Mouse (Mus musculus): Measurements from ENCODE around the gene Foxe1.

The Foxe1 gene

DNA sequence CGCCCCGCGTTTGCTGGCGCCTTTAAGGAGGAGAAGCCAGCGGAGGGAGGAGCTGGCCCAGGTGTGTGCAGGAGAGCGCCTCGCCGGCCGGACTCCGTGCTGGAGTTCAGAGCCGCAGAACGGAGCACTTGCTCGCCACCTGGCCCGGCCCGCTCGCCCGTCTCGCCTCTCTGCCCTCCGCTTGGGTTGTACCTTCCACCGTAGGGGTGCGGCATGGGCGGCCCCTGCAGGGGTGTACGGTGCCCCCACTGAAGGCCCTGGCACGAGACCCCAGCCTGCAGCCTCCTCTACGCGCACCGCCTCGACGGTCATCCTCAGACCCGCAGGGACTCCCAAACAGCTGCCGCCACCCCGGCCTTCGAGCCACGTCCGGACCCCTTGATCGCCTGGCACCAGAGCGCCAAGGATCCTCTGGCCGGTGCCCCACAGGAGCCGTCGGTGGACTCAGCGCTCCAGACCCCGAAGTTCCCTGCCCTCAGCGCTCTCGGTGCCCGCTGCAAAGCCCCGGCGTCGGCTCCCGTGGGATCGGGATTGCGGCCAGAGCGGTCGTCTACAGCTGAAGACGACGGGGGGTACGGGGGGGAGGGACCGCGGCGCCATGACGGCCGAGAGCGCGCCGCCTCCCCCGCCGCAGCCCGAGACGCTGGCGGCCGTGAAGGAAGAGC lies at the start of gene Foxe1:
TSS of gene Foxe1 (plus strand) at position 14 of the 665 bp plus-strand sequence.
- DNase-seq = no peak

DNA sequence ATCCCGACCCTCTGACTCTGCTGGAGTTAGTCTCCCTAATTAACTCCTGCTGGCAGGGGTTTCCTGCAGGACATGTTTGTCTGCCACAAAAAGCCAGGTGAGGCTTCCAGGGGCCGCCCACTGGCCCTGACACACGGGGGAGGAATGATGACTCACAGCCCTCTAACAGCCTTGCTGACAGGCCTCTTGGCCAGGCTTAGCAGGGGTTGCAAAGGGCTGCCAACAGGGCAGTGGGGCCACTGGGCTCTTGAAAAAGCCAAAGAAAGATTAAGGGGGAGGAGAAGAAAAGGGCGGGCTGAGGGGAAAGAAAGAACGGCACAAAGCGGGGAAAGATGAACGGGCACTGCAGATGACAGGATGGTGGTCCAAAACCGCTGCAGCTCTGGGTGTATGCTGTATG lies 39.3 kb upstream of the Foxe1 start:
- DNase-seq = peak; percentile 11

DNA sequence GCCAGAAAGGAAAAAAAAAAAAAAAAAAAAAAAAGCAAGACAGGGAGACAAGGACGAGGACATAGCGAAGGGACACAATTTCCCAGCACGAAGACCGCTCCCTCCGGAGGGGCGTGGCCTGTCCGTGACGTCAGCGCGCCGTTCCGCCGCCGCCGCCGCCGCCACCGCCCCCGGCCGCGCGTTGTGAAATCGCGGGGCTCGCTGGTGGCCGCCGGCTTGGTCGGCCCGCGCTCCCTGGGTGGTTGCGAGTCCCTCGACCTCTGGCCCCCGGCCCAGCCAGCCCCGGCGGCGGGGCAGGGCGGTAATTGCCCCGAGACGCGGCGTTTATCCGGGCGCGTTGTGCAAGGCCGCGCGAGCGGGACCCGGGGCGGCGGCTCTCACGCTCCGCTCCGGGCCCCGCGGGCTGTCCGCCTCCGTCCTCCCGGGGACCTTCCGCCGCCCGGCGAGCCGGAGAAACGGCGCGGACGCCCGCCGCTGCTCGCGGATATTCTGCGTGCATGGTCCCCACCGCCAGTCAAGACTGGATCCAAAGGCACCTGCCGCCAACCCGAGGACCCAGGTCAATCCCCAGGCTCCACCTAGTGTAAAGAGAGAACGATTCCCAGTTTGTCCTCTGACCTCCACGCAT lies 38.5 kb upstream of the Foxe1 start:
- peak; percentile 89 for DNase-seq

DNA sequence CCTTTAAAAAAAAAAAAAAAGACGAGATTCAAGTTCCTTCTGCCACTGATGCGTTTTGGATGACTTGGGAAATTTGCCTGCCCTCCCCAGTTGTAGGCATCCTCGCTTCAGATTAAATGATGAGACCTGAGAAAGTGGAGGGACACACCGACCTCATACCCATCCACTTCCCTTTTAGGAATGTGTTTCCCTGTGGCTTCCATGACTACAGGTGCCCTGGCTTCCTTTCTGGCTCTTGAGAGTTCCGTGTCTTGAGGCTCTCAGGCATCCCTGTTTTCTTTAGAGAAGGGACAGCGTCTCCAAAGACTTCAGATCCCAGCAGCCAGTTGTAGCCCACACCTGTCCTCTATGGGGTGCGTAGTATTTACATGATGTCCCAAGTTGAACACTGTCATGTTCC lies 38.0 kb upstream of the Foxe1 start:
- peak; percentile 13 for DNase-seq

DNA sequence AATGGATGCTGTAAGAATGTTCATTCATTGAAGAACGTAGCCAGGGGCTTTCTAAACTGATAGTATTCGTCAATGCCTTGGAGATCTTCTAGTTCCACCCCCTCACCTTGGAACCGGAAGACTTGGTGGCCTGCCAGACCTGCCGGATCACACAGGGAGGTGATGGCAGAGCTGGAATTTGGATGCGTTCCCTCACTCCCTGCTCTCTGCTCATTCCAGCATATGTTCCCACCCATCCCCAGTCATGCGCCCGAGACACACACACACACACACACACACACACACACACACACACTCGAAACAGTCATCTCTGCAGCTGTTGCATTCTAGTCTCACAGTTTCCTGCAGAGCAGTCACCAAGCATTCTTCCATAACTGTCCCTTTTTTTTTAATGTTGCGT lies 36.1 kb upstream of the Foxe1 start:
- peak; percentile 65 for DNase-seq

DNA sequence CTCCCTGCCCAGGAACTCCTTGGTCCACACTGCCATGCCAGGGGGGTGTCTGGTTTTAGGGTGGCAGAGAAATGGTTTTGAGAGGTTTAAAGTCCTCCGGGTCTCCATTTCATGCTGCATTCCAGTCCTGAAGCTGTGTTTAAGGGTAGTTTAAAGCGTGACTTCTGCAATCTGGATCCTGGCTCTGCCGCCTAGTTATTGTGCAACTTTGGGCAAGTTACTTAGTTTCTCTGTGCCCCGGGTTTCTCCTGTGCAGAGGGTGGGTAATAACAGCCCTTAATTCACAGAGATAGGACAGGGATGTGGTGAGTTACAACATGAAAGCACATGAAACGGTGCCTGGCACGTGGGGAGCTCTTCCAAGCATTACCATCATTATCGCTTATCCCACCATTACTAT lies 35.5 kb upstream of the Foxe1 start:
- DNase-seq = no peak

DNA sequence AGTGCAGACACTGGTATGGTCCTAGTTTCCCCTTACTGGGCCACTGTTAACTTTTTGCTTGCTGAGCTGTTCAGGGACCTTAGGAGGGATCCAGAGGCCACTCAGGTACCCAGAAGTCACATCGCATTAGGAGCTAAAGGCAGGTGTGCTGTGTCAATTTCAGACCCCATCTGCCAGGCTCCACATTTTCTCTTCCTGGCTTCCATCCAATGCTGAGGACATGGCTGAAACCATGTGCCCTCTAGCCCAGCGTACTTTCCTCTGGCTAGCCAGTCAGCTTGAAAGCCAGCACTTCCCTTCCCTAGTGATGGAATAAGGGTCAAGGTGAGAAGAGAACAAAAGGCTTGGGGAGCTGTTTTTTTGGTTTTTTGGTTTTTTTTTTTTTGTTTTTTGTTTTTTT lies 31.8 kb upstream of the Foxe1 start:
- no peak for DNase-seq

DNA sequence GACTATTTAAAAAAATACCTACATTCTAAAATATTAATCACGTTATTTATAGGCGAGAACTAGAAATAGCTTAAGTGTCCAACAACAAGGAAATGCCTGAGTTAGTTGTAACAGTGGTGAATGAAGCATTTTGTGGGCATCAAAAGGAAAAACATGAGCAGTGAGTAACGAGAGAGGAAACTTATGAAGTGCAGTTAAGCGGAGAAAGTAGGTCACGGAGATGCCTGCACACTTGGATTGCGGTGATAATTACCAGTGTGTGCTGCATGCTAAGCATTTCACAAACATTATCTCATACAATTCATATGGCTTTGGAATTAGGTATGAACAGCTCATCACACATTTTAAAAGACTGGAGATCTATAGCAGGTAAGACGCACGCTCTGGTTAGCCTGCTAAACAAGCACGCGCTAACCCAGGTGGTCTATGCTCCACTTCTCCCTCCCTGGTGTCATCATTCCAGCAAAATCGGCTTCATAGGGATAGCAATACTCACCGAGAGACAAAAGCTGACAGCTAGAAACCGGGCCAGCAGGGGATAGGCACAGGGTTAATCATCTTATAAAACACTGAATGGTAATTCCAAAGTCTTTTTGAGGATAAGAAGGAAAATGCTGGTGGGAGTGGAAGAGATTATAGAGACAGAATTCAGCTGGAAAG lies 21.5 kb upstream of the Foxe1 start:
- no peak for DNase-seq

DNA sequence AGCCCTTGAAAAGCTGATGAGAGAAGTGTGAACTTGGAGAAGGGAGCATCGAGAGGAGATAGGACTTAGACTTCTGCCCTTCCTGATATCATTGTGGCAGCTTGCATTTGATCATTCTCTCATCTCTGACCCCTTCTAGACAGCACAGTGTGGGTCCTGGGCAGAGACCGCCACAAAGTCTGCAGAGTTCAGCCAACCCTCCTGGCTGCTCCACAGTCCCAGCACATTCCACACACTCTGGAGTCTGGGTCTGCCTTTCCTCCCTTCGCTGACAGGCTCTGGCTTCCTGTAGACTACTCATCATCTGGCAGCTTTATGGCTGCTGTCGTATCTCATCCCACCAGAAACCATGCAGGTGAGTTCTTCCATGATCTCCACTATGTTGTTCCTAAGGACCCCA lies 20.7 kb upstream of the Foxe1 start:
- no peak for DNase-seq

DNA sequence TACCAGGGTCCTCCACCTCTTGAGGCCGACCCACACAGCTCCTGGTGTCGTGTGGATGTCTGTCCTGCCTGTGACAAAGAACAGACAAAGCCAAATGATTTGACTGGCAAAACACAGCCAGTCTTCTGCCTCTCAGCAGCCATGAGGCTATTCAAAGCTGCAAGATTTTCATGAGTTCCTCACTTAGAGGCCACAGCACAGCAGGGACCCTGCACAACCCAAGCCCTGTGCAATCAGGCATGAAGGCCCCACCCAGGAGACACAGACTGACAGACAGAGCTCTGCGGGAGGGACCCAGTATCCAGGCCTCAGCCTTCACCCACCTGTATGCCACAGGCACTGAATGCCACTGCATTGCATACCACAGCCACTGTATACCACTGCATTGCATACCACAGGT lies 14.5 kb upstream of the Foxe1 start:
- no peak for DNase-seq

DNA sequence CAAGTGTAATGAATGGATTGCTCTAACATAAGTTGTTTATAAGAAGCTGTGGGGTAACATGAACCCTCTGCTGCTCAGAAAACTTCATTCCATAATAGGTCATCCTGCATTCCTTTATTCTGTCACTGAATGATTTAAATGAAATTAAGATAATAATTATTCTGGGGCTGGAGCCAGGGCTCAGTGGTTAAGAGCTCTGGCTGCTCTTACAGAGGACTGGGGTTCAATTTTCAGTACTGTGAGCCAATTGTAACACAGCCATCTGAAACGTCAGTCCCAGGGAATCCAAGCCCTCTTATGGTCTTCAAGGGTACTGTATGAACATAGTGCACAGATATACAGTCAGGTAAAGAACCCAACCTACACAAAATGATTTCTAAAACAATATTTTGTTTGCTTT lies 7.6 kb upstream of the Foxe1 start:
- DNase-seq = no peak

DNA sequence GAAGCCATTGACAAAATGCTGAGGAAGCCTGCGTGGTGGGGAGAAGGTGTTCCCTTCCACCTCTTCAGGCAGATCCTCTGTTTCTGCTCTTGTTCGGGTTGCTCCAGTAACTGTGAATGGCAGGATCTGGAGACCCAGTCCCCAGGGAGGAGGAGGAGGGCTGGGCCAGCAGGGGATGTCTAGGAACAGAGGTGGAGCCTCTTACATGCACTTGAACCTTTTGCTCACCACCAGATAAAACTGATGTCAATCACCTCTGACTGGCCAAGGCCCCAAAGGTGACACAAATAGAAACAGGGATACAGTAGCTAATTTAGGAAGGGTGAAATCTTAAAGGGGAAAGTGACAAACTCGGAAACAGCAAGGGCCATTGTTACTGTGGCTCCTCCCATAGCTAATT lies 5.4 kb upstream of the Foxe1 start:
- DNase-seq = no peak

DNA sequence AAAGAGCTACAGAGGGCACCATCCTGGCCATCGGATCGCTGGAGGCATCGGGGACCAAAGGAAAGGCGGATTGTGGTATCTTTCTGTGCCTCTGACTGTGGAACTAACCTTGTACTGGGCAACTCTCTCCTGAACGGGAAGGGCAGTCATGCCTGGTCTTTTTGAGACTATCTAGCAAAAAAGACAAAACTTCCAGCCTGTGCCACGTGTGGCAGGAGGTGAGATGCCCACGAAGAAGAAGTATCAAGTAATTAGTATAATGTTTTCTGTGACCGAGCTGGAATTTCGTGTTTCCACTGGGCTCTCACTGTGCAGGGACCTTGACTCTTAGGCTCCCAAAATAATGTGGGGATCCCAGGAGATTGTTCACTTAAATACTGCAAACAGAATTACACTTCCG lies 4.4 kb upstream of the Foxe1 start:
- no peak for DNase-seq

DNA sequence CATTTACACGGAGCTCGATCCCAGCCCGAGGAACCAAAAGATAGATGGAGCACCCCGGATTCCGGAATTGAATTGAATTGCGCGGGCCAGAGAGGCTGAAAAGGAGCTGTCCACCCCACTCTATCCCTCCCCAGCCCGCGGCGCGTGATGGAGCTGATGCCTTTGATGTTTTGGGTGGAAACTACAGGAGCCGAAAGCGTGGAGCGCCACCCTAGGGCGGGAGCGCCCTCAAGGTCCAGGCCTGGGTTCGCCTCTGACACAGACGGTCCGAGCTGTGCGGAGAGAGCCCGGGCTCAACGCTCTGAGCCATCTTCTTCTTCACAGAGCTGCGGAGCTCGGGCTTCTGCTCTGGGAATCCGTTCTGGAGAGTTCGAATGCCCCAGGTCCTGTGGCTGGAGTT lies 3.8 kb upstream of the Foxe1 start:
- no peak for DNase-seq

DNA sequence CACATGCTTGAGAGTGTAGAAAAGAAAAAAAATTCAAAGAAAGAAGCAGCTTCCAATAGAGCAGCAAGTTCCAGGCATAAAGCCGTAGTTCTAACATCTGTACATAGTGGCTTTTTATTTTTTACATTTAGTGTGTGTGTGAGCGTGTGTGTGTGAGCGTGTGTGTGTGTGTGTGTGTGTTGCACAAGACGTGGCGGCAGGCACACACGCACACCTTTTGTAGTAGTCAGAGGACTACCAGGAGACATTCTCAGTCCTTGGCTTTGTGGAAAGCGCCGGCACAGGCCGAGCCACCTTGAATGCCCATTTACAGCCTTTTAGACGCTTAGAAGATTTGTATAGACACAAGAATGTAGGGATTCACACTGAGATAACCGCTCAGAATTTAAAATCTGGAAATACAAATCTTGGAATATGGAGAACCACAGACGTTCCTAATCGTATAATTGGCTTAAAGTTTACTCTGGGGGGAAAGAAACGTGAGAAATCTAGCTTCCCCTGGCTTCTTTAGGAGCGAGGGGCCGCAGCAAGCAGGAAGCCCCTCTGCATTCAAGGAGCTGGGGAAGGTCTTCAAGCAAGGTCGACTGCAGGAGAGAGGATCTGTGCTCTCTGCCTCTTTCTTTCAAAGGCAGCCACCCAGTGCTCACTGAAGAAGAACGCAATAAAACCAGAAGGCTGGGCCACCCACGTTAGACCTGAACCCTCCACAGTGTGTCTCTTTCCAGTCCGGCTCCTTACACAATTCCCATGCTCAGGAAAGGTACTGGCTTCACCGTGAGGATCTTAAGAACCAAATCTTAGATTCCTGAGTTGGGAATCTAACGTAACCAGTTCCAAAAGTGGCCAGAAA lies 1.4 kb upstream of the Foxe1 start:
- DNase-seq = no peak

DNA sequence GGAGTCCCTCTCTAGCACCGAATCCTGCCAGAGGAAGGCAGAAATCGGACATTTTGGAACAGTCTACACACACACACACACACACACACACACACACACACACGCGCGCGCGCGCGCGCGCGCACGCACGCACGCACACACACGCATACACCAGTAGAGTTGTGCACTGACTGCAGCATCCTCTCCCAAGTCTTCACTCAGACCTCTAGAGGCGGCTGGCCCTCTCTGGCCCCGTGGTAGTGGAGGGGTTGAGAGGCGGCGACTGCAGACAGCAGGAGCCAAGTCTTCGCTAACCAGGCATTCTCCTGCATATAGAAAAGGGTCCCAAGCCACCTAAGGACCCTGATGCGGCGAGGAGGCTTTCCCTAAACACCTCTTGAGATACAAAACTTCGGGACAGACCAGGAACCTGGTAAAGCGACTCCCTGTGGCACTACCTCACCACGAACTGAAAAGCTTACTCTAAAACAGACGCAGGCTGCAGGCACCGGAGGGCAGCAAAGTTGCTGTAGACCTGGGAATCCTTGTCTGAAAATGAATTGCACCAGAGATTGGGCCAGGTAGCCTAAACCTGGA lies 610 bp upstream of the Foxe1 start:
- no peak for DNase-seq

DNA sequence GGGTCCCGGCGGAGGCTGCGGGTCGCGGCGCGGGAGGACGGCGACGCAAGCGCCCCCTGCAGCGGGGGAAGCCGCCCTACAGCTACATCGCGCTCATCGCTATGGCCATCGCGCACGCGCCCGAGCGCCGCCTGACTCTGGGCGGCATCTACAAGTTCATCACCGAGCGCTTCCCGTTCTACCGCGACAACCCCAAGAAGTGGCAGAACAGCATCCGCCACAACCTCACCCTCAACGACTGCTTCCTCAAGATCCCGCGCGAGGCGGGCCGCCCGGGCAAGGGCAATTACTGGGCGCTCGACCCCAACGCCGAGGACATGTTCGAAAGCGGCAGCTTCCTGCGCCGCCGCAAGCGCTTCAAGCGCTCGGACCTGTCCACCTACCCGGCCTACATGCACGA lies 879 bp downstream of the Foxe1 start:
- no peak for DNase-seq

DNA sequence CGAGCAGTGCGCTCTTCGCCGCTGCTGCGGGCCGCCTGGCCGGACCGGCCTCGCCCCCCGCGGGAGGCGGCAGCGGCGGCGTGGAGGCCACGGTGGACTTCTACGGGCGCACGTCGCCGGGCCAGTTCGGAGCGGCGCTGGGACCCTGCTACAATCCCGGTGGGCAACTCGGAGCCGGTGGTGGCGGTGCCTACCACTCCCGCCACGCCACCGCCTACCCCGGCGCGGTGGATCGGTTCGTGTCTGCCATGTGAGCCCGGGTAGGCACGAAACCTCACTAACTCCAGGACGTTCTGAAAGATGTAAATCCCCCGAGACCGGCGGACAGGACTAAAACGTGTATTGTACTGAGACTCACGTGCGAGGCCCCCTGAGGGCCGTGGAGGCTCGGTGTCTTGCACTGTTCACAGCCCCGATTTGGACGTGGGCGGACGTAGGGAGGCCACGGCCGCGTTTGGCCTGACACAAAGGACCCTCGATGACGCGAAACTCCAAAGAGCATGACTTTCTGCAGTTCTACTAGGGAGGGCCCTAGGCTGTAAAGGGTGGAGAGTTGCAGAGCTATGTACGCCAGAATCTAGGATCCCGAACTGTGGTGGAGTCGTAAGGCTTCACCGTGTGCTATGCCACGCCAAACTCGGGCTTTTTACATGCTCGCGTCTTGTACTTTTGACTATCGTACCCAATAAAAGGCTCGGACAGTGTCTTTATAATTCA lies 1.8 kb downstream of the Foxe1 start:
- no peak for DNase-seq

DNA sequence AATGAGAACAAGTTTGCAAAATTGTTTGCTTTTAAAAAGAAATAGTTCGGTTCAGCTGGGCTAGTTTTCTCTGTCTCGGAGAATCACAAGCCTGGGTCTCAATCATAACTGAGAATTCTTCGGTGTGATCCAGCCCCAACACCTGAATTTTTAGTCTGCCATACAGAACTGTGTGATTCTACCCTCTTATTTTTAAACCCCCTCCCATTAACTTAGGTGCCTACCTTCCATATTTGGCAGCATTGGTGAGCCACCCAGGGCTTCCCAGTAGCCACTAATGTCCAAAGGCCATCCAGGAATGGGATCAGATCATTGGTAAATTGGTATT lies 2.3 kb downstream of the Foxe1 start:
- no peak for DNase-seq

DNA sequence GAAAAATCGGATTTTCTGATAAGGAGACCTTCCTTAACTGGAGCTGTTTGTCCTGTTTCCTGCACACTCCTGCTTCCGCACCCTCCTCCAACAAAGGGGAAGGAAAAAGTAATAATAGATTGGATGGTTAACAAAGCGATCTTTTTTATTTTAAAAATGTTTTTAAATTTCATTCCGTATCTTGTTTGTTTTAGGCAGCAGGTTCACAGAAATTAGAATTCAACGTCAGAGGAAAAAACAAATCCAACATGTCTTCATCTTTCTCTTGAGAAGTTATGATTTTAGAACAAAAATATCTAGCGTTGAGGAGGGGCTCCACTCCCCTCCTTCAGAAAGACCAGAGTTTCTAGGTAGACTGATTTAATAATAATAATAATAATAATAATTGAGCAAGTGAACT lies 2.8 kb downstream of the Foxe1 start:
- DNase-seq = no peak

DNA sequence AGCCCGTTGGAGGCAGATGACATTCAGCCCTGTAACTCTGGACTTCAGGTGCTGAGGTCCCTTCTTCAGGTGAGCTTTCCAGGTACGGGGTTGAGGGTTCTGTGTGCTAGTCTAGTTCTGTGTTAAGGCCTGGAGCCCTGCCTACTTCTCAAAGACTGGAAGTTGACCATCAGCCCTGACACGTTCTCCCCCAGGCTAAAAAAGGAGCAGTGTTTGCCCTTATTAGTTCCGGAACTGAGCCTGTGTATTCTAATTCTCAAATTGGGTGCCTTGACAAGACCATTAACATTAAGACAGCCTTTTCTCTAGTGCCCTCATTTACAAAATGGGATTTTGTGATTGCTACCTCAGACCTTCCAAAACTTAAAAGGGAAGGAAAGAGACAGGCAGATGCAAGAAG lies 3.7 kb downstream of the Foxe1 start:
- no peak for DNase-seq

DNA sequence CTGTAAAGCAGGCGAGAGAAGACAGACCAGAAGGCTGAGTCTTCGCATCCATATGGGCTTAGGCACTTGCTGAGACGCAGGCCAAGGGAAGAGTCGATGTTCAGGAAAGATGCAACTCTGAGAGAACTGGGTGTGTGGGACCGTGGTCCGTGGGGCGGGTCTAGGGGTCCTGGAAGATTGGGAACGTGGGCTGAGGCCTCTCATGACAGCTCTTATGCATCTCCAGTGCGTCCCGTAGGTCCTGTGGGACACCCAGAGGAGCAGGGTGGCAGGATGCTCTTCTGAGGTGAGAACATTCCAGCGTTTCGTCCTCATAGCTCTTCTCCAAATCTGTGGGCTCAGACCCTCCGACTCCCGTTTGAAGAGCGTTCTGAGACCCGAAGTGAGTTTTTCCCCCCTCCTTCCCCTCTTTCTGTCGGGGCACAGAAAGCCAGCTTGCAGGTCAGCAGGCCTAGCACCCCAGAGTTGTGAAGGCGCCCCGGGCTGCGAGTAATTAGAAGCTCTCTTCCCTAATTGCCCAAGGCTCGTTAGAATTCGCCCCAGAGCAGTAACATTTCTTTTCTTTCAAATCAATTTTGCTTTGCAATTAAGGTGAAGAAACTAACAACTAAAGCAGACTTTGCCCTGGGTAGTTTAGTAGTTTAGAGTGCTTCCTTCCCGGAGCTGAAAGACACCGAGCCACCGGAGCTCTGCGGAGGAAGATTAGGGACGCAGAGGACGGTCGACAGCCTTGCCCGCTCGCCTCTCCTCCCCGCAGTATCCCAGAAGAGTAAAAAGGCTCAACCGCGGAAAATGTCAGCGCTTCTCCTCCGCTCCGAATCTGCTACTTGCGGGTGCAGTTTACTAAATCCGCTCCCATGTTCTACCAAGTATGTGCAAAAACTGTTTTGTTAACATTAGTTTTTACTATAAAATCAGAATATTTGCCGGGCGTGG lies 4.4 kb downstream of the Foxe1 start:
- no peak for DNase-seq
